22 mouse cellular contexts compared by ENCODE assay signal in genomic region chr5:146926673-146927072, GRCm38 (mm10).
"Had no signal": no experiment of that assay in that cellular context is flagged by ENCODE, and none has a peak within 500 bp of the region (broad histone marks: within the 10 kb centered on the region; RNA-seq: fewer than 3 reads in every experiment).

No protein-coding gene starts in this region.

- ATAC-seq: hindbrain, postnatal 0 days; intestine, embryonic 16.5 days; liver, embryonic 12.5 days had no signal

- H3K4me2 ChIP-seq: heart, embryonic 12.5 days; hindbrain, embryonic 13.5 days; hindbrain, embryonic 15.5 days; limb, embryonic 13.5 days; limb, embryonic 15.5 days; liver, embryonic 12.5 days had no signal

- H3K4me3 ChIP-seq: gastrocnemius, adult 2 months; heart, embryonic 10.5 days; heart, embryonic 12.5 days; hindbrain, embryonic 13.5 days; hindbrain, embryonic 15.5 days; layer of hippocampus, adult 2 months; left cerebral cortex, adult 2 months; limb, embryonic 13.5 days; limb, embryonic 15.5 days; liver, embryonic 12.5 days had no signal

- H3K4me1 ChIP-seq: heart, embryonic 10.5 days; heart, embryonic 12.5 days; hindbrain, embryonic 13.5 days; hindbrain, embryonic 15.5 days; limb, embryonic 13.5 days; limb, embryonic 15.5 days; liver, embryonic 12.5 days had no signal

- H3K27ac ChIP-seq: gastrocnemius, adult 2 months; heart, embryonic 10.5 days; hindbrain, embryonic 13.5 days; hindbrain, embryonic 15.5 days; hindbrain, postnatal 0 days; kidney, postnatal 0 days; layer of hippocampus, adult 2 months; left cerebral cortex, adult 2 months; limb, embryonic 13.5 days; limb, embryonic 15.5 days; liver, embryonic 12.5 days; liver, embryonic 14.5 days had no signal

- H3K27me3 ChIP-seq: heart, embryonic 12.5 days; hindbrain, embryonic 15.5 days; limb, embryonic 15.5 days; liver, embryonic 12.5 days had no signal

- DNase-seq: gastrocnemius, adult 2 months; gastrocnemius, postnatal 10 days; gastrocnemius, postnatal 25 days; heart, adult 18-20 months; heart, postnatal 10 days; kidney, adult 18-20 months; kidney, adult 8-10 months; kidney, postnatal 14 days; kidney, postnatal 36 days had no signal

- H3K36me3 ChIP-seq: heart, embryonic 10.5 days; heart, embryonic 12.5 days; hindbrain, embryonic 13.5 days; hindbrain, embryonic 15.5 days; limb, embryonic 13.5 days; limb, embryonic 15.5 days; liver, embryonic 12.5 days had no signal

- H3K9me3 ChIP-seq: heart, embryonic 10.5 days; hindbrain, embryonic 13.5 days; hindbrain, embryonic 15.5 days; limb, embryonic 13.5 days; limb, embryonic 15.5 days; liver, embryonic 12.5 days had no signal

- H3K9ac ChIP-seq: heart, embryonic 12.5 days; hindbrain, embryonic 13.5 days; hindbrain, embryonic 15.5 days; limb, embryonic 13.5 days; limb, embryonic 15.5 days; liver, embryonic 12.5 days; liver, embryonic 14.5 days had no signal
